Mouse (Mus musculus): Measurements from ENCODE around the gene Metrn.

DNA sequence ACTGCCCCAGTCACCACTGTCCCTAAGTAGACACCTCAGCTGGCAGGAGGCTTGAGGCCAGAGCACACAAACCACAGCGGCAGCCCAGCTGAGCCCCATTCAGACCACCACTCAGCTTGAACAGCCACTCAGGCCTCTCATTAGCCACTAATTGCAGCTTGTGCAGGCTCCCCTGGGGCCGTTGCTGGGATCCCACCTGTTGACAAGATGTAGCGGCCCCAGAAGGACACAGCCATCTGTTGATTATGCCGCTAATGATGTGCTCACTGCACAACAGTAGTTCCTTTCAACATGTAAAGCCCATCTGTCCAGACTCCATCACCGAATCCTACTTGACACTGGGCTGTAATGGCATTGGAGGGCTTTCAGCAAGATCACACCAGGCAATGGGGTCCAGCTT lies 31.1 kb downstream of the Metrn start:
- TF ChIP-seq CEBPB (IDR thresholded peaks at IDR 0.05; ENCODE audit: low read depth): no peak
- no peak for TF ChIP-seq CTCF (IDR thresholded peaks at IDR 0.05; ENCODE audit: control insufficient read depth, insufficient read depth, insufficient read length)
- TF ChIP-seq FOSL1 (IDR thresholded peaks at IDR 0.05; ENCODE audit: insufficient read depth, low read length, poor library complexity, severe bottlenecking): no peak
- peak; percentile 57 for TF ChIP-seq MYOD1 (IDR thresholded peaks at IDR 0.05; ENCODE audit: control insufficient read depth, insufficient read length, low read depth)
- no peak for TF ChIP-seq MAX (IDR thresholded peaks at IDR 0.05)
